Mouse (Mus musculus) neural tube, embryonic 10.5 days (tissue): ENCODE measurements around the gene Yy1.

Experiments
- DNase-seq: peaks from one replicate; pipeline ENCODE4 v3.0.0-alpha.2; 2017; ENCODE audit warnings: low spot score; ENCODE audit errors: extremely low spot score

Gene Yy1

GRCm38 (mm10) chr12:108857109-108857508 is 64.3 kb downstream of the Yy1 start:
- no peak for DNase-seq

- DNase-seq = no peak
These were observed 64.9 kb downstream of the Yy1 start for GRCm38 (mm10) chr12:108857589-108858184.

GRCm38 (mm10) chr12:108858486-108858885 is 65.7 kb downstream of the Yy1 start:
- DNase-seq = no peak

GRCm38 (mm10) chr12:108865007-108865494 is 72.3 kb downstream of the Yy1 start:
- no peak for DNase-seq

- no peak for DNase-seq
These were observed 76.8 kb downstream of the Yy1 start for GRCm38 (mm10) chr12:108869575-108869974.
